Mouse (Mus musculus) erythroblast, embryonic 14.5 days (primary cell): Measurements from ENCODE around the gene Slc22a5. TPM values are rescaled to one million over a fixed set of nuclear protein-coding genes. Genes with fewer than 3 reads are reported as not detected.
"Not testable (repeated sequence)": the region's sequence is repeated elsewhere in the genome, so short reads cannot be mapped to it uniquely, and the experiment has no call there.

Experiments used
- H3K27me3 ChIP-seq: 2 replicates; pipeline ENCODE4 v1.6.1; 2012; ENCODE audit warnings: inconsistent platforms; ENCODE audit not compliant: control insufficient read depth
- H3K36me3 ChIP-seq: 2 replicates; pipeline ENCODE4 v1.6.1; 2012; ENCODE audit warnings: mild to moderate bottlenecking, inconsistent platforms; ENCODE audit not compliant: control insufficient read depth
- H3K4me1 ChIP-seq: 2 replicates; pipeline ENCODE4 v1.6.1; 2012; ENCODE audit warnings: inconsistent platforms; ENCODE audit not compliant: control insufficient read depth
- H3K4me3 ChIP-seq: replicated peaks from 2 replicates; pipeline ENCODE3; 2012; ENCODE audit warnings: moderate library complexity, mild to moderate bottlenecking, inconsistent platforms
- H3K9me3 ChIP-seq: 2 replicates; pipeline ENCODE4 v1.6.1; 2012; ENCODE audit warnings: low read length, inconsistent platforms, mixed read lengths; ENCODE audit not compliant: control insufficient read depth
- GATA1 ChIP-seq: IDR thresholded peaks from 2 replicates; pipeline ENCODE4 v1.6.1; 2012; ENCODE audit warnings: low read length, inconsistent platforms, mixed read lengths
- TAL1 ChIP-seq: IDR thresholded peaks from 3 replicates; pipeline ENCODE4 v1.6.1; 2012; ENCODE audit warnings: low read length, inconsistent platforms, mixed read lengths
- polyA plus RNA-seq: library from polyadenylated mRNA; stranded (reverse); fragments of >175 nt; gene quantifications from 2 replicates; pipeline ENCODE4 v1.2.3, GENCODE M21; 2012

The Slc22a5 gene
- polyA plus RNA-seq, 1 experiment = not detected

- peaks cover 44% of the 10 kb centered on the region for H3K4me1 ChIP-seq
Measured at GRCm38 (mm10) chr11:53890906-53891504, 455 bp downstream of the Slc22a5 start.

GRCm38 (mm10) chr11:53890225-53890624 is 1.2 kb downstream of the Slc22a5 start:
- no peak for TF ChIP-seq GATA1
- no peak for TF ChIP-seq TAL1
- peaks cover 44% of the 10 kb centered on the region for H3K4me1 ChIP-seq
- no peak overlapping the region for H3K4me3 ChIP-seq
- H3K9me3 ChIP-seq = no peaks in the 10 kb centered on the region
- no peaks in the 10 kb centered on the region for H3K27me3 ChIP-seq
- no peaks in the 10 kb centered on the region; the same call in 1 of the 2 replicates for H3K36me3 ChIP-seq

More at GRCm38 (mm10) chr11:53890906-53891504, 455 bp downstream of the Slc22a5 start:
- no peaks in the 10 kb centered on the region for H3K9me3 ChIP-seq
- H3K4me3 ChIP-seq = peak overlapping the region; percentile 76
- no peaks in the 10 kb centered on the region for H3K27me3 ChIP-seq
- H3K36me3 ChIP-seq = no peaks in the 10 kb centered on the region; the same call in 1 of the 2 replicates
- no peak for TF ChIP-seq TAL1
- TF ChIP-seq GATA1 = no peak

GRCm38 (mm10) chr11:53889091-53889645 is 2.3 kb downstream of the Slc22a5 start:
- Histone ChIP-seq H3K4me3 (no peak overlapping the region), H3K27me3 (no peaks in the 10 kb centered on the region), H3K9me3 (no peaks in the 10 kb centered on the region), H3K36me3 (no peaks in the 10 kb centered on the region; the same call in 1 of the 2 replicates), H3K4me1 (peaks cover 44% of the 10 kb centered on the region)
- TF ChIP-seq TAL1 (no peak), GATA1 (no peak)

- Histone ChIP-seq H3K4me1 (peaks cover 41% of the 10 kb centered on the region), H3K4me3 (no peak overlapping the region), H3K9me3 (no peaks in the 10 kb centered on the region), H3K27me3 (no peaks in the 10 kb centered on the region), H3K36me3 (no peaks in the 10 kb centered on the region; the same call in 1 of the 2 replicates)
- TF ChIP-seq TAL1 = no peak
Measured at GRCm38 (mm10) chr11:53888242-53888641, 3.2 kb downstream of the Slc22a5 start.

- peaks cover 2% of the 10 kb centered on the region for H3K4me1 ChIP-seq
- H3K27me3 ChIP-seq = no peaks in the 10 kb centered on the region
- no peak for TF ChIP-seq TAL1
- no peak for TF ChIP-seq GATA1
- no peaks in the 10 kb centered on the region; the same call in 1 of the 2 replicates for H3K36me3 ChIP-seq
- no peak overlapping the region for H3K4me3 ChIP-seq
- no peaks in the 10 kb centered on the region for H3K9me3 ChIP-seq
Measured at GRCm38 (mm10) chr11:53883287-53883686, 8.2 kb downstream of the Slc22a5 start.

GRCm38 (mm10) chr11:53878096-53878495 is 13.4 kb downstream of the Slc22a5 start:
- H3K9me3 ChIP-seq, H3K4me1 ChIP-seq, H3K4me3 ChIP-seq, H3K36me3 ChIP-seq, H3K27me3 ChIP-seq: not testable (repeated sequence)

GRCm38 (mm10) chr11:53876488-53876887 is 15.0 kb downstream of the Slc22a5 start:
- H3K4me1 ChIP-seq = no peaks in the 10 kb centered on the region
- no peak overlapping the region for H3K4me3 ChIP-seq
- TF ChIP-seq TAL1 (no peak), GATA1 (no peak)
- H3K36me3 ChIP-seq = peaks cover 6% of the 10 kb centered on the region
- H3K9me3 ChIP-seq = no peaks in the 10 kb centered on the region
- no peaks in the 10 kb centered on the region for H3K27me3 ChIP-seq

GRCm38 (mm10) chr11:53874706-53875105 is 16.8 kb downstream of the Slc22a5 start:
- H3K4me3 ChIP-seq = no peak overlapping the region
- no peaks in the 10 kb centered on the region for H3K27me3 ChIP-seq
- H3K4me1 ChIP-seq = no peaks in the 10 kb centered on the region
- TF ChIP-seq TAL1 = no peak
- no peak for TF ChIP-seq GATA1
- H3K36me3 ChIP-seq = peaks cover 6% of the 10 kb centered on the region
- no peaks in the 10 kb centered on the region for H3K9me3 ChIP-seq

GRCm38 (mm10) chr11:53873909-53874704 is 17.4 kb downstream of the Slc22a5 start:
- H3K36me3 ChIP-seq, H3K4me1 ChIP-seq, H3K4me3 ChIP-seq, H3K27me3 ChIP-seq, H3K9me3 ChIP-seq: not testable (repeated sequence)
